Mouse (Mus musculus) cerebellum, adult 9-10 months (tissue): ENCODE data around the gene Tssk6.
A peak's percentile ranks its signal among the peaks of the same experiment; 100 is the strongest.
"Not testable (repeated sequence)": the region's sequence is repeated elsewhere in the genome, so short reads cannot be mapped to it uniquely, and the experiment has no call there.

Source experiments
- DNase-seq: peaks from one replicate; pipeline ENCODE4 v3.0.0; 2022

Tssk6 gene

GRCm38 (mm10) chr8:69919876-69920662 lies 18.1 kb downstream of the Tssk6 start:
- DNase-seq: peak; percentile 42

- no peak for DNase-seq
Observed at GRCm38 (mm10) chr8:69921141-69921540, 19.2 kb downstream of the Tssk6 start.

- no peak for DNase-seq
Observed at GRCm38 (mm10) chr8:69923986-69924385, 22.0 kb downstream of the Tssk6 start.

GRCm38 (mm10) chr8:69926901-69927300 lies 24.9 kb downstream of the Tssk6 start:
- no peak for DNase-seq

GRCm38 (mm10) chr8:69933811-69934210 lies 31.8 kb downstream of the Tssk6 start:
- no peak for DNase-seq

- DNase-seq: no peak
Observed at GRCm38 (mm10) chr8:69934582-69934981, 32.6 kb downstream of the Tssk6 start.

GRCm38 (mm10) chr8:69935431-69935830 lies 33.4 kb downstream of the Tssk6 start:
- DNase-seq: no peak

GRCm38 (mm10) chr8:69936050-69936794 lies 34.2 kb downstream of the Tssk6 start:
- no peak for DNase-seq

- DNase-seq: no peak
Observed at GRCm38 (mm10) chr8:69937466-69937865, 35.5 kb downstream of the Tssk6 start.

GRCm38 (mm10) chr8:69938245-69938982 lies 36.4 kb downstream of the Tssk6 start:
- no peak for DNase-seq

GRCm38 (mm10) chr8:69939633-69940032 lies 37.6 kb downstream of the Tssk6 start:
- no peak for DNase-seq

GRCm38 (mm10) chr8:69940386-69940785 lies 38.4 kb downstream of the Tssk6 start:
- no peak for DNase-seq

GRCm38 (mm10) chr8:69942495-69942894 lies 40.5 kb downstream of the Tssk6 start:
- not testable (repeated sequence) for DNase-seq

- DNase-seq: no peak
Observed at GRCm38 (mm10) chr8:69950300-69950699, 48.3 kb downstream of the Tssk6 start.
